Mouse (Mus musculus) liver, embryonic 15.5 days (tissue): ENCODE measurements around the gene Srgap3. TPM values are rescaled to one million over a fixed set of nuclear protein-coding genes. Genes with fewer than 3 reads are reported as not detected.

Source experiments
- ATAC-seq: fragments of 200-750 bp; cut with Nextera tagmentation; 2 replicates; pipeline ENCODE4 v1.8.0; 2017; ENCODE audit warnings: moderate number of reproducible peaks, mild to moderate bottlenecking, moderate library complexity; ENCODE audit not compliant: insufficient read depth
- H3K27ac ChIP-seq: fragments of 300-500 bp; sonication (generic); replicated peaks from 2 replicates; pipeline ENCODE4 v1.5.1; 2015; ENCODE audit warnings: mild to moderate bottlenecking, inconsistent platforms
- H3K27me3 ChIP-seq: fragments of 300-500 bp; sonication (generic); 2 replicates; pipeline ENCODE4 v1.6.1; 2015; ENCODE audit warnings: mild to moderate bottlenecking, inconsistent platforms
- H3K36me3 ChIP-seq: fragments of 300-500 bp; sonication (generic); replicated peaks from 2 replicates; pipeline ENCODE4 v1.6.1; 2015; ENCODE audit warnings: moderate library complexity, mild to moderate bottlenecking, inconsistent platforms
- H3K4me1 ChIP-seq: fragments of 300-500 bp; sonication (generic); replicated peaks from 2 replicates; pipeline ENCODE4 v1.6.1; 2015; ENCODE audit warnings: inconsistent platforms
- H3K4me2 ChIP-seq: fragments of 300-500 bp; sonication (generic); 2 replicates; pipeline ENCODE4 v1.6.1; 2015; ENCODE audit warnings: moderate library complexity, mild to moderate bottlenecking, inconsistent platforms
- H3K4me3 ChIP-seq: fragments of 300-500 bp; sonication (generic); replicated peaks from 2 replicates; pipeline ENCODE4 v1.5.1; 2015; ENCODE audit warnings: mild to moderate bottlenecking, inconsistent platforms
- H3K9ac ChIP-seq: fragments of 300-500 bp; sonication (generic); 2 replicates; pipeline ENCODE4 v1.6.1; 2015; ENCODE audit warnings: moderate library complexity, mild to moderate bottlenecking, inconsistent platforms
- H3K9me3 ChIP-seq: fragments of 300-500 bp; sonication (generic); replicated peaks from 2 replicates; pipeline ENCODE4 v1.6.1; 2016; ENCODE audit warnings: inconsistent platforms
- WGBS: fragments of 180-500 bp; shearing (Covaris S2); methylation state at CpG from one replicate; pipeline ENCODE4 v1.1.7; 2015; ENCODE audit warnings: mixed read lengths; ENCODE audit not compliant: insufficient replicate concordance; 5-methylcytosine and 5-hydroxymethylcytosine counted together
- polyA plus RNA-seq: library from polyadenylated mRNA; unstranded; fragments of >200 nt; fragmentation: Nextera tagmentation; extraction: Ambion mirVana; gene quantifications from 2 replicates; pipeline ENCODE4 v1.2.1, GENCODE M21; 2015

Srgap3 gene
- polyA plus RNA-seq, 1 experiment from 2014 or later: 0.16 TPM

DNA sequence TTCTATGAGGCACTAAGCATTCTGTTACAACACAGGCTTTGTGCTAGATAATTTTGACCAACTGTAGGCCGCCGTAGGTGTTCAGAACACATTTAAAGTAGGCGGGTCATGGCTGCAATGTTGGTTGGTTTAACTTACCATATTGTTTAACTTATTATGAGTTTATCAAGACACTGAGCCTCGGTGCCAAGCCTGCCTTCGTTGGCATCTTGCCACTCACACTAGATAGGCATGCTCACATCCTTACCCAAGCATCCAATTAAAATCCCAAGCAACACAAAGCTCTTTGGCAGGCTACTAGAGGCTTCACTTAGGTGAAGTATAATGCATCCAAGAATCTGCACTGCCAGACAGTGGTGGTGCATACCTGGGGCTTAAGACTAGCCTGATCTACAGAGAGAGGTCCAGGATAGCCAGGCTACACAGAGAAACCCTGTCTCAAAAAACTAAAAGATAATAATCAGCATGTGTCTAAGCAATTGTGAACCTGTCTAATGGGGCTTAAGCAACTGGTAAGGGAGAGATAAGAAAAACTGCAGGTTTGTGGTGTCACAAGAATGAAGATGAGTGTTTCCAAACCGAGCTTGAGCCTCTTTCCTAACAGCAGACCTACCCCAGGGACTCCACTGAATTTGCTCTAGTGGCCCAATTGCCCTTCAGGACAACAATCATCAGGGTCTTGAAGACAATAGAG lies 17.6 kb downstream of the Srgap3 start:
- Histone ChIP-seq H3K4me2 (no peak overlapping the region), H3K9me3 (no peaks in the 10 kb centered on the region)
- no peak for ATAC-seq

DNA sequence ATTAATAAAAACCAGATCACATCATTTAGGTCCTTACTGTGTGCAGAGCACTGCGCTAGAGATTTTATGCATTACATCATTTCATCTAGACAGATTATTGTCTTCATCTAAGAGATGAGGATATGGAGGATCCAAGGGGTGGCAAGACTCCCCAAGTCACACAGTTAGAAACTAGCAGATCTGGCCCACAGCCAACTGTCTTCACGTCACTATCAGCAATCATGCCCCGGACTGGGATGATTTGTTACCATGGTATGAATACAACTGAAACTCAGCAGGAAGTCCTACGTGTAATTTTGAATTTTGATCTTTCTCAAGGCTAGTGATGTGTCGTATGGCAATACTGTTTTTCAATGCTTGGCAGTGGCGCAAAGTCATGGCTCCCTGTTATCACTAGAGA lies 18.2 kb downstream of the Srgap3 start:
- H3K27ac ChIP-seq: no peak overlapping the region
- H3K4me1 ChIP-seq: 0 out of 2 replicates have a peak, but pooled peaks cover 3% of the 10 kb centered on the region
- WGBS: 57% methylated on average over 6 of the region's 6 CpGs
- no peak for ATAC-seq
- no peaks in the 10 kb centered on the region for H3K27me3 ChIP-seq
- no peaks in the 10 kb centered on the region for H3K9me3 ChIP-seq
- no peak overlapping the region for H3K9ac ChIP-seq
- H3K4me3 ChIP-seq: no peak overlapping the region
- no peaks in the 10 kb centered on the region for H3K36me3 ChIP-seq
- no peak overlapping the region for H3K4me2 ChIP-seq

More for the DNA sequence above, 17.6 kb downstream of the Srgap3 start:
- 57% methylated on average over 6 of the region's 6 CpGs for WGBS
- H3K27ac ChIP-seq: no peak overlapping the region
- H3K4me1 ChIP-seq: 0 out of 2 replicates have a peak, but pooled peaks cover 3% of the 10 kb centered on the region
- no peak overlapping the region for H3K4me3 ChIP-seq
- H3K9ac ChIP-seq: no peak overlapping the region
- no peaks in the 10 kb centered on the region for H3K36me3 ChIP-seq
- no peaks in the 10 kb centered on the region for H3K27me3 ChIP-seq

DNA sequence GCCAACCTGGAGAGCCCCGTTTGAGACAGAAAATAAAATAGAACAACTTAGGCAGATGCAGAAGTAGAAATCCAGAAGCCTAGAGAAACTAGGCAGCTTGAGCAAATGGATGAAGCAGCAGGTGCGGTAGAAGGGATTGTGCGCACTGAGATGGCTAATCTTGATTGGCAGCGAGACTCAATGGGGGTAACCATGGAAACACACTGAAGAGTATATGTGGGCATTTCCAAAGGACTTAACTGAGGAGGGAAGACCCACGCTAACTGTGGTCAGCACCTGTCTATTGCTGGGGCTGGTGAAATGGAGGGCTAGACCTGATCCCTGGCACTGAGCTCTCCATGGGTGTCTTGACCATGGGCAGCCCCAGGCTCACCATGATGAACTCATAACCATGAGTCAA lies 19.7 kb downstream of the Srgap3 start:
- Histone ChIP-seq H3K27me3 (no peaks in the 10 kb centered on the region), H3K9me3 (no peaks in the 10 kb centered on the region), H3K9ac (no peak overlapping the region), H3K4me1 (0 out of 2 replicates have a peak, but pooled peaks cover 3% of the 10 kb centered on the region), H3K4me2 (no peak overlapping the region), H3K27ac (no peak overlapping the region), H3K4me3 (no peak overlapping the region), H3K36me3 (no peaks in the 10 kb centered on the region)
- 75% methylated on average over 5 of the region's 5 CpGs for WGBS
- no peak for ATAC-seq

DNA sequence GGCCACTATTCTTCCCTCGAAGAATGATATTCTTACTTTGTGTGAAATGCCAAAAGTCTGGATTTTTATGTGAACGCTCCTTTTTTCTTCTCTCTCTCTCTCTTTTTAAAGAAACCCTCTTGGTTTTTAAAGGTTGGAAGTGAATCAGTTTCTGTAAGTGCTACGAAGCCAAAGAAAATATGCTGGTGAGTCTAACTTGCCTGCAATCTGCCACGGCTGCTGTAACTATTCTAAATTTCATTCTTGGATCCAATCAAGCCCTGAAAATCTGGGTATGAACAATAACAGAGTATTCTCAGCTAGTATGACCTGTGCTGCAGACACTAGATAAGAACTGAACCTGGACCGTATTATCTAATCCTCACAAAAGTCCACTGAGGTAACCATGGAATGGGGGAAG lies 21.1 kb downstream of the Srgap3 start:
- H3K4me1 ChIP-seq: 0 out of 2 replicates have a peak, but pooled peaks cover 3% of the 10 kb centered on the region
- H3K4me3 ChIP-seq: no peak overlapping the region
- ATAC-seq: no peak
- no peak overlapping the region for H3K4me2 ChIP-seq
- H3K27ac ChIP-seq: no peak overlapping the region
- WGBS: 61% methylated on average over 5 of the region's 5 CpGs
- H3K9me3 ChIP-seq: no peaks in the 10 kb centered on the region
- no peaks in the 10 kb centered on the region for H3K36me3 ChIP-seq
- no peak overlapping the region for H3K9ac ChIP-seq
- no peaks in the 10 kb centered on the region for H3K27me3 ChIP-seq

DNA sequence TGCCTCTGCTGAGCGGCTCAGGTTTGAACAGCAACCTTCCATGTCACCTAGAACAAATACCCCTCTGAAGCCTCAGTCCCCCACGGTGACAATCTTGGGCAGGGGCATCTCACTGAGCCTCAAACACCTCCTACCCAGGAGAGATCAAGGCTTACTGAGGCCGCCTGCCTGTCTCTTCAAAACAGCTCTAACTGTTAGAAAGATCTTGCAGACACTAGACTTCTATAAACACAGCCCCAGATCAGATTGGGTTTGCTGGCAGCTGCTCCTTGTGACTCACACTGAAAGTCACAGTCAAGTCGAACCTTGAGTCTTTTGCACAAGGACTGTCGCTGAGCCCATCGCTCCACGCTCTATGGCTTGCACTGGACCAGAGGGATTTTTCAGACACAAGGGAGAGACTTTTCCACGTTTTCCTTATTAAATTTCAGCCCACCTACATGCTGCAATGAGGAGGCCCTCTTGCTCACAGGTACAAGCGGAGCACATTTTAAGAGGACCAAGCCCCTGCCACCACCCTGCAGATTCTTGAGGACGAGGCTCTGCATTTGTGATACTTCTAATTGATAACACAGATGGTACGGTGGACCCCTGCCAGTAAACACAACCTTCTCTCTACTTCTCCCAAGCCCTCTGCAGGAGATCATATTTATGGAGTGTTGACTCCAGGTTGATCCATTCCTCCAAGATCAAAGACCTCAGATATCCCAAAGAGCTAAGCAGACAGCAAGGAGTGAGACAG lies 21.7 kb downstream of the Srgap3 start:
- H3K36me3 ChIP-seq: no peaks in the 10 kb centered on the region
- H3K27me3 ChIP-seq: no peaks in the 10 kb centered on the region
- no peak overlapping the region for H3K9ac ChIP-seq
- no peak overlapping the region for H3K4me3 ChIP-seq
- no peak overlapping the region for H3K4me2 ChIP-seq
- no peak overlapping the region for H3K27ac ChIP-seq
- WGBS: 56% methylated on average over 11 of the region's 11 CpGs
- no peak for ATAC-seq
- 0 out of 2 replicates have a peak, but pooled peaks cover 3% of the 10 kb centered on the region for H3K4me1 ChIP-seq
- H3K9me3 ChIP-seq: no peaks in the 10 kb centered on the region

DNA sequence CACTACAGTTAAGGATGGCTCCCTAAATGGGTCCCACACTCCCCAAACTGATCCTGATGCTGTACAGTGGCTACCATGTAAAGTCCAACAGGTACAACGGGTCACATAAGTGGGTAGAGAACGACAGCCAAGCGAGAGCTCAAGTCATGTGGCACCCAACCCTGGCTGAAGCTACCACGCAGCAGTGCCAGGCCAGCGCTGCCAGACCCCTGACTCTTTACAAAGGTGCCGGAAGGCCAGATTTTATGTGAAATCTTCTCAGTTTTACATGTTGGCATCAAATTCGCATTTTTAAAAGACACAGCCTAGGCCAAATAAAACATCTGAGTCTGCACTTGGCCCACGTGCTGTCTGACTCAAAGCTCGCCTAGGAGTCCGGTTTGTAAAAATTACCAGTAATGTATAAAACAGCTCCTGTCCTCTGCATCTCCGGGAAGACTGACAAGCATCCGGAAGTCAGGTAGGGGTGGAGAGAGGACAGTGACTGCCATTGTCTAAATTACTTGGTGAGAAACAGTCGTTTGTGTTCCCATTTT lies 22.4 kb downstream of the Srgap3 start:
- H3K9me3 ChIP-seq: no peaks in the 10 kb centered on the region
- H3K27ac ChIP-seq: no peak overlapping the region
- no peak for ATAC-seq
- H3K4me2 ChIP-seq: no peak overlapping the region
- H3K27me3 ChIP-seq: no peaks in the 10 kb centered on the region
- H3K4me3 ChIP-seq: no peak overlapping the region
- 69% methylated on average over 13 of the region's 13 CpGs for WGBS
- 0 out of 2 replicates have a peak, but pooled peaks cover 3% of the 10 kb centered on the region for H3K4me1 ChIP-seq
- no peaks in the 10 kb centered on the region for H3K36me3 ChIP-seq
- no peak overlapping the region for H3K9ac ChIP-seq

DNA sequence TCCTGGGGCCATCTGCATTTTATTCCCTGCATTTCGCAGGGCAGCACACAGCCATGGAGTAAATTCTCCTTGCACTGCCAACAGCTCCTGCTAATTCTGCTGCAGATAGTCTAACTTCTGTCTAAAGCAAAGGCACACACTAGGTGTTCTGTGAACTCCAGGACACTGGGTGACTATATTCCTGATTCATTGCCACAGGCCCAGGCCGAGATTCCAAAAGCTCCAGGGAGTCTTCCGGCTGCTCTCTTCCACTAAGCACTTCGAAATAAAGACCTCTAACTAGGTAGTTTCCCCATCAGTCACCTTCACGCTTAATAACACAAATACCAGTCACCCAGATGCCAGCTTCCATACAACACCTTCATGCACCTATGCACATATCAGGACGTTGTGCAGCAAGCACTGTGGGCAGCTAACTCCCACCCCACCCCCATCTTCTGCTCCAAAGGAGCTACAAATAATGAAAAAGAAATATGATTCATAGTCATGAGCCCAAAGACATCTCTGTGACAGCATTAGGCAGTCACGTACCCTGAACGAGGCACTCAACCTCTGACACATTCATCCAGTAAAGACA lies 26.4 kb downstream of the Srgap3 start:
- Histone ChIP-seq H3K27me3 (no peaks in the 10 kb centered on the region), H3K27ac (no peak overlapping the region), H3K4me1 (no peaks in the 10 kb centered on the region), H3K9me3 (no peaks in the 10 kb centered on the region), H3K4me3 (no peak overlapping the region), H3K4me2 (no peak overlapping the region), H3K9ac (no peak overlapping the region), H3K36me3 (no peaks in the 10 kb centered on the region)
- no peak for ATAC-seq
- WGBS: 66% methylated on average over 8 of the region's 8 CpGs

DNA sequence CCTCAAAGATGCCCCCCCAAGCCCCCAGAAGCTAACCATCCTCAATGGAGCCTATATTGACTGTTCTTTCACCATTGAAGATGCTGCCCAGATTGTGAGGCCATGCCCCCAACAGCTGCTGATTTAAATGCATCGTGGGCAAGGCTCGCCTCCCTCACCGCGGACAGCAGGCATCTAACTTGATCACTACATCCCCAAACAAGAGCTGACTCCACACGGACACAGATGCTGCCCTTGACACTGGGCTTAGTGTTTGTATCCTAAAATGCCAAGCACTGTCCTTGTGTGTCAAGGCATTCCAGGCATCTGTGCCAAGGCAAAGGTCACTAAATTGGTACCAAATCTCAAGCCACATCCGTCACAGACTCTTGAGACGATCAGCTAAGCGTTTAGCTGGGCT lies 29.3 kb downstream of the Srgap3 start:
- 78% methylated on average over 8 of the region's 8 CpGs for WGBS
- Histone ChIP-seq H3K4me2 (no peak overlapping the region), H3K9ac (no peak overlapping the region), H3K36me3 (no peaks in the 10 kb centered on the region), H3K4me3 (no peak overlapping the region), H3K4me1 (no peaks in the 10 kb centered on the region), H3K27me3 (no peaks in the 10 kb centered on the region), H3K27ac (no peak overlapping the region), H3K9me3 (no peaks in the 10 kb centered on the region)
- ATAC-seq: no peak

DNA sequence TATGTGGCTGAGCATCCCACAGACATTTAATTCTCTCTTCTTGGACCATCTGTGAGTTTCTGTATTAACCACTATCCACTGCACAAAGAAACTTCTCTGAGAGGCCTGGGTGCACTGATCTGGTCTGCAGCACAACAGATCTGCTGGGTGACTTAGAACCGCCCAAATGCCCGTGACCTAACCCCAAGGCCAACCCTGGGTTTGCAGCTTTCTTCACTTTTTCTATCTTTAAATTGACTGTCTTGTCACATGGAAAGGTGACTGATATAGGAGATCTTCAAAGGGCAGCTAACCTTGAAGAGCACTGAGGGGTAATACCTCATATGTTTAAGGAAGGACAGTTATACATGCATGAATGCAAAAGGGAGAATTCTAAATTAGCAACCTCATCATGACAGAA lies 30.8 kb downstream of the Srgap3 start:
- ATAC-seq: no peak
- H3K9me3 ChIP-seq: no peaks in the 10 kb centered on the region
- no peaks in the 10 kb centered on the region for H3K27me3 ChIP-seq
- no peaks in the 10 kb centered on the region for H3K36me3 ChIP-seq
- H3K9ac ChIP-seq: no peak overlapping the region
- no peak overlapping the region for H3K27ac ChIP-seq
- H3K4me1 ChIP-seq: no peaks in the 10 kb centered on the region
- H3K4me3 ChIP-seq: no peak overlapping the region
- H3K4me2 ChIP-seq: no peak overlapping the region
- 75% methylated on average over 2 of the region's 2 CpGs for WGBS

DNA sequence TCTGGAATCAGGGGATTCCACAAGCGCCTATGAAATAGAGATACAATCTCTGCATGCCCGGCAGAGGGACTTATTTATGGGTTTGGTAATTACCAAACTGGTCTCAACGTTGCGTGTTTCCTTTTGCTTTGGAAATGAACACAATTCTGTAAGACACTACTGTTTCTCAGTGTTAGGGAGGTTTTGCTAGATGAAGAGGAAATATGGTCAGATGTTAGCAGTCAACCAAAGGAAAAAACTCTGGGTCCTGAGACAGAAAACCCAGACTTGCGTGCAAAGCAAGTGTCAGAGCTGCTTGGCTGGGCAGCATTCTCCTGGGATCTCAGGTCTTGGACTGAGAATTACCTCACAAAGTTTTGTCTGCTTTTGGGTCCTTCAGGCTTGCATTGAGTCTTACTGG lies 34.5 kb downstream of the Srgap3 start:
- Histone ChIP-seq H3K9me3 (no peaks in the 10 kb centered on the region), H3K9ac (no peak overlapping the region), H3K4me2 (no peak overlapping the region), H3K4me1 (peaks cover 5% of the 10 kb centered on the region; the same call in 1 of the 2 replicates), H3K36me3 (no peaks in the 10 kb centered on the region), H3K27ac (no peak overlapping the region), H3K4me3 (no peak overlapping the region), H3K27me3 (no peaks in the 10 kb centered on the region)
- 67% methylated on average over 5 of the region's 5 CpGs for WGBS
- no peak for ATAC-seq

DNA sequence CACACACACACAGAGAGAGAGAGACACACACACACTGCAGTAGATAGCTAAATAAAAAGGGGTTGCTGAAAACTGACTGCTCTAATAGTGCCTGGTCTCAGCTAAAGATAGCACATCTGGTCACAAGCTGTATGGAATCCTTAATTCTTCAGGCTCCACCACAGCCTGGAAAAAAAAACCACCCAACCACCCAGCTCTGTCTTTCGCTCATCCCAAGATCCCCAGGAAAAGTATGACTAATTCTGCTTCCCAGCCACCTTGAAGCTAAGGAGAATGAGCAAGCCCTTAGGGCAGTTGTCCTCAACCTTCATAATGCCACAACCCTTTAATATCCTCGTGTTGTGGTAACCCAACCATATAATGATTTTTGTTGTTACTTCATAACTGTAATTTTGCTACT lies 37.4 kb downstream of the Srgap3 start:
- WGBS: 59% methylated on average over 2 of the region's 2 CpGs
- Histone ChIP-seq H3K9me3 (no peaks in the 10 kb centered on the region), H3K27ac (no peak overlapping the region), H3K27me3 (no peaks in the 10 kb centered on the region), H3K4me1 (peaks cover 5% of the 10 kb centered on the region; the same call in 1 of the 2 replicates), H3K9ac (no peak overlapping the region), H3K36me3 (no peaks in the 10 kb centered on the region), H3K4me3 (no peak overlapping the region), H3K4me2 (no peak overlapping the region)
- ATAC-seq: no peak
